Mouse (Mus musculus) megakaryocyte, embryonic 14.5 days (primary cell): ENCODE data around the gene Pes1.
"Not testable (repeated sequence)": the region's sequence is repeated elsewhere in the genome, so short reads cannot be mapped to it uniquely, and the experiment has no call there.

Experiments used
- FLI1 ChIP-seq: IDR thresholded peaks from 2 replicates; pipeline ENCODE4 v1.6.1; 2012; ENCODE audit warnings: low read length, inconsistent platforms, mixed read lengths
- GATA1 ChIP-seq: IDR thresholded peaks from 3 replicates; pipeline ENCODE4 v1.6.1; 2012; ENCODE audit warnings: mixed read lengths, low read length, inconsistent platforms, borderline replicate concordance

DNA sequence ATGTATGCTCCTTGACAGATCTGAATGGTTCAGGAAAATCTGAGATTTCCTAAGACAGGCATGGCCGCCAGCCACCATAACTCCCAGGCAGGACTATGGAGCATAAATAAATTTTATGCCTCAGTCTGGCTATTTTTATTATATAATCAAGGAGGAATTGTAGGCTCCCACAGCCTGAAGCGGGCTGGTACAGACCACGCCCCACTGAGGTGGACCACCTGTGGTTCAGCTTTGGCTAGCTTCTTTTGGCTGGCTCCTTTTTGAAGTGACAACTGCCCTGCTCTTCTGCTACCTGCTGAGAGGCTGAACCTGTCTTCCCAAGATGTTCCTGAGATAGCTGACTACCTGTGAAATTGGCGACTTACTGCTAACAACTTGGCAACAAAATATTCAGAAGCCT, 8.4 kb upstream of the Pes1 start:
- not testable (repeated sequence) for TF ChIP-seq GATA1, FLI1
